Mouse (Mus musculus) midbrain, embryonic 15.5 days (tissue): Measurements from ENCODE around the gene Nfkbiz. TPM values are rescaled to one million over a fixed set of nuclear protein-coding genes. Genes with fewer than 3 reads are reported as not detected.
"Not testable (repeated sequence)": the region's sequence is repeated elsewhere in the genome, so short reads cannot be mapped to it uniquely, and the experiment has no call there.

Experiments
- ATAC-seq: fragments of 200-750 bp; cut with Nextera tagmentation; replicated peaks from 2 replicates; pipeline ENCODE4 v1.8.0; 2017; ENCODE audit warnings: moderate TSS enrichment
- H3K27ac ChIP-seq: fragments of 300-500 bp; sonication (generic); 2 replicates; pipeline ENCODE4 v1.5.1; 2015; ENCODE audit warnings: mild to moderate bottlenecking, inconsistent platforms
- H3K27me3 ChIP-seq: fragments of 300-500 bp; sonication (generic); replicated peaks from 2 replicates; pipeline ENCODE4 v1.6.1; 2015; ENCODE audit warnings: inconsistent platforms
- H3K36me3 ChIP-seq: fragments of 300-500 bp; sonication (generic); replicated peaks from 2 replicates; pipeline ENCODE4 v1.6.1; 2015; ENCODE audit warnings: inconsistent platforms
- H3K4me1 ChIP-seq: fragments of 300-500 bp; sonication (generic); 2 replicates; pipeline ENCODE4 v1.6.1; 2015; ENCODE audit warnings: inconsistent platforms
- H3K4me2 ChIP-seq: fragments of 300-500 bp; sonication (generic); 2 replicates; pipeline ENCODE4 v1.6.1; 2015; ENCODE audit warnings: inconsistent platforms, mild to moderate bottlenecking, moderate library complexity
- H3K4me3 ChIP-seq: fragments of 300-500 bp; sonication (generic); 2 replicates; pipeline ENCODE4 v1.5.1; 2015; ENCODE audit warnings: mild to moderate bottlenecking, inconsistent platforms
- H3K9ac ChIP-seq: fragments of 300-500 bp; sonication (generic); 2 replicates; pipeline ENCODE4 v1.6.1; 2015; ENCODE audit warnings: mild to moderate bottlenecking, inconsistent platforms
- H3K9me3 ChIP-seq: fragments of 300-500 bp; sonication (generic); 2 replicates; pipeline ENCODE4 v1.6.1; 2016; ENCODE audit warnings: inconsistent platforms
- WGBS: fragments of 180-500 bp; shearing (Covaris S2); methylation state at CpG from one replicate; pipeline ENCODE4 v1.1.7; 2015; ENCODE audit warnings: mixed read lengths; 5-methylcytosine and 5-hydroxymethylcytosine counted together
- polyA plus RNA-seq: library from polyadenylated mRNA; unstranded; fragments of >200 nt; fragmentation: Nextera tagmentation; extraction: Ambion mirVana; gene quantifications from 2 replicates; pipeline ENCODE4 v1.2.1, GENCODE M21; 2015

Nfkbiz gene
- 0.96 and 1.3 TPM in 2 replicates for polyA plus RNA-seq

GRCm38 (mm10) chr16:55838510-55839474, at the start of gene Nfkbiz:
TSS of gene Nfkbiz (minus strand) at chr16:55838899.
- peak within 1 kb of the TSS; percentile 53 for H3K9ac ChIP-seq
- ATAC-seq = peak; percentile 95
- H3K27ac ChIP-seq = peak within 1 kb of the TSS; percentile 78
- peak within 1 kb of the TSS; percentile 82 for H3K4me2 ChIP-seq
- peak within 1 kb of the TSS; percentile 54 for H3K4me3 ChIP-seq
- WGBS = under 1% methylated on average over 40 of the region's 40 CpGs
- H3K27me3 ChIP-seq = no peaks in the 10 kb centered on the region
- 0 out of 2 replicates have a peak, but pooled peaks cover 2% of the 10 kb centered on the region for H3K36me3 ChIP-seq
- peaks cover 9% of the 10 kb centered on the region for H3K4me1 ChIP-seq
- H3K9me3 ChIP-seq = no peaks in the 10 kb centered on the region

- no peak overlapping the region for H3K9ac ChIP-seq
- H3K27ac ChIP-seq = no peak overlapping the region
- H3K36me3 ChIP-seq = peaks cover 7% of the 10 kb centered on the region
- 0 out of 2 replicates have a peak, but pooled peaks have one; percentile 67 for ATAC-seq
- H3K4me2 ChIP-seq = no peak overlapping the region
- H3K9me3 ChIP-seq = no peaks in the 10 kb centered on the region
- H3K27me3 ChIP-seq = no peaks in the 10 kb centered on the region
- 66% methylated on average over 7 of the region's 7 CpGs for WGBS
- H3K4me1 ChIP-seq = no peaks in the 10 kb centered on the region
- no peak overlapping the region for H3K4me3 ChIP-seq
Measured at GRCm38 (mm10) chr16:55887814-55888583, 49.3 kb upstream of the Nfkbiz start.

- Histone ChIP-seq H3K9ac (no peak overlapping the region), H3K27me3 (no peaks in the 10 kb centered on the region), H3K36me3 (peaks cover 3% of the 10 kb centered on the region), H3K27ac (no peak overlapping the region), H3K9me3 (no peaks in the 10 kb centered on the region), H3K4me1 (no peaks in the 10 kb centered on the region), H3K4me2 (no peak overlapping the region), H3K4me3 (no peak overlapping the region)
- no peak for ATAC-seq
- WGBS = 76% methylated on average over 11 of the region's 11 CpGs
Measured at GRCm38 (mm10) chr16:55884246-55884645, 45.5 kb upstream of the Nfkbiz start.

GRCm38 (mm10) chr16:55876025-55876424, 37.3 kb upstream of the Nfkbiz start:
- Histone ChIP-seq H3K27ac (no peak overlapping the region), H3K4me3 (no peak overlapping the region), H3K27me3 (no peaks in the 10 kb centered on the region), H3K9ac (no peak overlapping the region), H3K4me2 (no peak overlapping the region), H3K4me1 (no peaks in the 10 kb centered on the region), H3K36me3 (no peaks in the 10 kb centered on the region), H3K9me3 (no peaks in the 10 kb centered on the region)
- 78% methylated on average over 6 of the region's 6 CpGs for WGBS
- no peak for ATAC-seq

GRCm38 (mm10) chr16:55863832-55864231, 25.1 kb upstream of the Nfkbiz start:
- 72% methylated on average over 4 of the region's 4 CpGs for WGBS
- no peak overlapping the region for H3K9ac ChIP-seq
- H3K9me3 ChIP-seq = no peaks in the 10 kb centered on the region
- no peaks in the 10 kb centered on the region for H3K4me1 ChIP-seq
- H3K27me3 ChIP-seq = no peaks in the 10 kb centered on the region
- no peak overlapping the region for H3K4me3 ChIP-seq
- H3K4me2 ChIP-seq = no peak overlapping the region
- 0 out of 2 replicates have a peak, but pooled peaks have one; percentile 59 for ATAC-seq
- H3K36me3 ChIP-seq = 0 out of 2 replicates have a peak, but pooled peaks cover 3% of the 10 kb centered on the region
- H3K27ac ChIP-seq = no peak overlapping the region

GRCm38 (mm10) chr16:55863149-55863815, 24.6 kb upstream of the Nfkbiz start:
- H3K36me3 ChIP-seq = 0 out of 2 replicates have a peak, but pooled peaks cover 3% of the 10 kb centered on the region
- no peak overlapping the region for H3K27ac ChIP-seq
- H3K4me3 ChIP-seq = no peak overlapping the region
- H3K9ac ChIP-seq = no peak overlapping the region
- H3K4me2 ChIP-seq = no peak overlapping the region
- no peaks in the 10 kb centered on the region for H3K27me3 ChIP-seq
- 25% methylated on average over 7 of the region's 7 CpGs for WGBS
- ATAC-seq = peak; percentile 57; the same call in 1 of the 2 replicates
- no peaks in the 10 kb centered on the region for H3K9me3 ChIP-seq
- no peaks in the 10 kb centered on the region for H3K4me1 ChIP-seq

- H3K4me2 ChIP-seq = no peak overlapping the region
- 93% methylated on average over 3 of the region's 3 CpGs for WGBS
- no peak overlapping the region for H3K9ac ChIP-seq
- no peak overlapping the region for H3K27ac ChIP-seq
- H3K27me3 ChIP-seq = no peaks in the 10 kb centered on the region
- H3K4me1 ChIP-seq = no peaks in the 10 kb centered on the region
- H3K4me3 ChIP-seq = no peak overlapping the region
- 0 out of 2 replicates have a peak, but pooled peaks cover 1% of the 10 kb centered on the region for H3K36me3 ChIP-seq
- H3K9me3 ChIP-seq = no peaks in the 10 kb centered on the region
- ATAC-seq = no peak
Measured at GRCm38 (mm10) chr16:55861104-55861503, 22.4 kb upstream of the Nfkbiz start.

GRCm38 (mm10) chr16:55859421-55859820, 20.7 kb upstream of the Nfkbiz start:
- H3K9me3 ChIP-seq, H3K36me3 ChIP-seq, ATAC-seq, H3K4me2 ChIP-seq, H3K27ac ChIP-seq, H3K4me1 ChIP-seq, H3K4me3 ChIP-seq, H3K9ac ChIP-seq, H3K27me3 ChIP-seq: not testable (repeated sequence)
- WGBS = 88% methylated on average over 4 of the region's 4 CpGs

- Histone ChIP-seq H3K27ac (no peak overlapping the region), H3K36me3 (no peaks in the 10 kb centered on the region), H3K9ac (no peak overlapping the region), H3K4me3 (no peak overlapping the region), H3K9me3 (no peaks in the 10 kb centered on the region), H3K27me3 (no peaks in the 10 kb centered on the region), H3K4me2 (no peak overlapping the region), H3K4me1 (no peaks in the 10 kb centered on the region)
- peak; percentile 70; the same call in 1 of the 2 replicates for ATAC-seq
- WGBS = 60% methylated on average over 6 of the region's 6 CpGs
Measured at GRCm38 (mm10) chr16:55858465-55858864, 19.8 kb upstream of the Nfkbiz start.

GRCm38 (mm10) chr16:55852943-55853727, 14.4 kb upstream of the Nfkbiz start:
- peak; percentile 80 for ATAC-seq
- 58% methylated on average over 19 of the region's 19 CpGs for WGBS
- Histone ChIP-seq H3K27ac (no peak overlapping the region), H3K27me3 (no peaks in the 10 kb centered on the region), H3K36me3 (no peaks in the 10 kb centered on the region), H3K4me2 (no peak overlapping the region), H3K4me1 (no peaks in the 10 kb centered on the region), H3K9me3 (no peaks in the 10 kb centered on the region), H3K9ac (no peak overlapping the region), H3K4me3 (no peak overlapping the region)

GRCm38 (mm10) chr16:55852515-55852914, 13.8 kb upstream of the Nfkbiz start:
- Histone ChIP-seq H3K4me1 (no peaks in the 10 kb centered on the region), H3K9ac (no peak overlapping the region), H3K36me3 (no peaks in the 10 kb centered on the region), H3K4me3 (no peak overlapping the region), H3K27ac (no peak overlapping the region), H3K9me3 (no peaks in the 10 kb centered on the region), H3K27me3 (no peaks in the 10 kb centered on the region), H3K4me2 (no peak overlapping the region)
- ATAC-seq = peak; percentile 45; the same call in 1 of the 2 replicates
- 36% methylated on average over 4 of the region's 4 CpGs for WGBS
